Mouse (Mus musculus): ENCODE data around the gene Gimap1. TPM values are rescaled to one million over a fixed set of nuclear protein-coding genes. Genes with fewer than 3 reads are reported as not detected.

Gene Gimap1
- polyA plus RNA-seq, 1 experiment from 2014 or later = 9.2 TPM

DNA sequence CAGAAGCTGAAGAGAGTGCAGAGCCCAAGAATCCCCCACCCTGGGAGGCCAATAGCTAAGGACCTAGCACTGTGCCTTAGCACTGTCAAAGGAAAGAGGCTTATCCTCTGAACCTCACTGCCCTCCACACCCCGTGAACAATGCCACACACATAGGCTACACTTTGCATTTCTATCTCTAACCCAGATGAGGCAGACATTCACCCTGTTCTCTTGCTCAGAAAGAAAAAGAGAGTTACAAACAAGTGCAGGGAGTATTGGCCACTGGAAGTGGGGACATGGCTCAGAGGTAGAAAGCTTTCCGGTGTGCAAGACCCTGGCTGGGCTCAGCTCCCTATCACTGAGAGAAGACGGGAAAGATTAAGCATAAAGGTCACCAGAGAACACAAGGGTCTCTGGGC lies 32.7 kb upstream of the Gimap1 start:
- Histone ChIP-seq H3K27ac (ENCODE audit: low read depth) (peak overlapping the region; percentile 23; the same call in 1 of the 2 replicates), H3K4me2 (ENCODE audit: low read depth, low read length) (peak overlapping the region; percentile 19), H3K9ac (replicated peaks) (no peak overlapping the region), H3K36me3 (replicated peaks; ENCODE audit: insufficient read depth, low read length) (0 out of 2 replicates have a peak, but pooled peaks cover 2% of the 10 kb centered on the region), H3K9me3 (ENCODE audit: low read length) (no peaks in the 10 kb centered on the region), H3K4me3 (ENCODE audit: low read depth, low read length) (peak overlapping the region; percentile 17; the same call in 1 of the 2 replicates), H3K4me1 (ENCODE audit: insufficient read depth) (peaks cover 7% of the 10 kb centered on the region; the same call in 1 of the 2 replicates), H3K27me3 (ENCODE audit: insufficient read depth, low read length) (no peaks in the 10 kb centered on the region)
- WGBS (ENCODE audit: insufficient replicate concordance) = 37% methylated on average over 3 of the region's 3 CpGs
- ATAC-seq (no peak), DNase-seq (no peak)
- TF ChIP-seq EP300 (IDR thresholded peaks at IDR 0.05; ENCODE audit: low read depth) (no peak), CTCF (IDR thresholded peaks at IDR 0.05; ENCODE audit: low read depth) (no peak)

DNA sequence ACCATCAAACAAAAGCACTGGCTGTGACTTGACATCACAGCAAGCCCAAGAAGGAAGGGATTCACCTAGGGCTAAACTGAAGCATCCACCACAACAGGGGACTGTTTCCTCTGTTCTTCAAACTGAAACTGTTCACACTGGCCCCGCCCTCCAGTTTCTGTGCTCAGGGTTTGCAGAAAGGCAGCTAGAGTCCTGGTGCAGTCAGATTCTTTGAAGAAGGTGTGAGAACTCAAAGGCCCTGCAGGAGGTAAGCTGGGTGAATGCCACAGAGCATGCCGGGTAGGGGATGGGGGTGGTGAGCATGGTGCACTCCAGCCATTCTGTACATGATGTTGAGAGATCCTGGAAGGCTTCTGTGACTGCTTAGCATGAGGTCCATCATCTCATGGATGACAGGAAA lies 20.4 kb upstream of the Gimap1 start, which contains the start of the genes Gm28053 and Gimap7:
Gene Gm28053, plus strand, starts transcription at position 153 of the 400 bp plus-strand sequence.
Gene Gimap7, plus strand, starts transcription at position 167 of the 400 bp plus-strand sequence.
- Histone ChIP-seq H3K36me3 (replicated peaks; ENCODE audit: insufficient read depth, low read length) (no peaks in the 10 kb centered on the region), H3K4me3 (ENCODE audit: low read depth, low read length) (no peak within 1 kb of the TSS), H3K4me1 (ENCODE audit: insufficient read depth) (no peaks in the 10 kb centered on the region), H3K27me3 (ENCODE audit: insufficient read depth, low read length) (no peaks in the 10 kb centered on the region), H3K27ac (ENCODE audit: low read depth) (no peak within 1 kb of the TSS), H3K9me3 (ENCODE audit: low read length) (no peaks in the 10 kb centered on the region), H3K4me2 (ENCODE audit: low read depth, low read length) (no peak within 1 kb of the TSS), H3K9ac (replicated peaks) (no peak within 1 kb of the TSS)
- ATAC-seq = no peak
- TF ChIP-seq EP300 (IDR thresholded peaks at IDR 0.05; ENCODE audit: low read depth) = no peak
- TF ChIP-seq CTCF (IDR thresholded peaks at IDR 0.05; ENCODE audit: low read depth) = no peak
- DNase-seq = no peak
- 48% methylated on average over 2 of the region's 2 CpGs for WGBS (ENCODE audit: insufficient replicate concordance)

DNA sequence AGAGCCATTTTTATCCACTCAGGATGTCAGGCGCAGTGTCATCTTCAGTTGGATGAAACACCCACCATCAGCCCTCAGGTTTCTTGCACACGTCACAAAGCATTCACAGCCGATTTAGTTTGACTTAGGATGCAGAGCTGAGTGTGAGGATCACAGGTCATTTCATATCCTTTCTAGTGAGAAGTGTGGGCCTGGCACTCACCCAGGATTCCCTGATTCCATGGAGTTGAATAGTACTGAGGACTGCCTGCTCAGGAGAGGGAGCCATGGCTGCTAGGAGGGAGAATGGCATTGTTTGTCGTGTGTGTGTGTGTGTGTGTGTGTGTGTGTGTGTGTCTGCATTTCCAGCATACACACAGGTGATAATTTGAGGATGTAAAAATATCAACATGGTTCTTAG lies 18.5 kb upstream of the Gimap1 start:
- H3K9ac ChIP-seq (replicated peaks) = no peak overlapping the region
- H3K4me3 ChIP-seq (ENCODE audit: low read depth, low read length) = no peak overlapping the region
- H3K27ac ChIP-seq (ENCODE audit: low read depth) = no peak overlapping the region
- 81% methylated on average over 4 of the region's 4 CpGs for WGBS (ENCODE audit: insufficient replicate concordance)
- no peak for ATAC-seq
- H3K9me3 ChIP-seq (ENCODE audit: low read length) = no peaks in the 10 kb centered on the region
- H3K4me1 ChIP-seq (ENCODE audit: insufficient read depth) = no peaks in the 10 kb centered on the region
- no peaks in the 10 kb centered on the region for H3K36me3 ChIP-seq (replicated peaks; ENCODE audit: insufficient read depth, low read length)
- no peaks in the 10 kb centered on the region for H3K27me3 ChIP-seq (ENCODE audit: insufficient read depth, low read length)
- TF ChIP-seq EP300 (IDR thresholded peaks at IDR 0.05; ENCODE audit: low read depth) (no peak), CTCF (IDR thresholded peaks at IDR 0.05; ENCODE audit: low read depth) (no peak)
- DNase-seq = no peak
- H3K4me2 ChIP-seq (ENCODE audit: low read depth, low read length) = no peak overlapping the region

DNA sequence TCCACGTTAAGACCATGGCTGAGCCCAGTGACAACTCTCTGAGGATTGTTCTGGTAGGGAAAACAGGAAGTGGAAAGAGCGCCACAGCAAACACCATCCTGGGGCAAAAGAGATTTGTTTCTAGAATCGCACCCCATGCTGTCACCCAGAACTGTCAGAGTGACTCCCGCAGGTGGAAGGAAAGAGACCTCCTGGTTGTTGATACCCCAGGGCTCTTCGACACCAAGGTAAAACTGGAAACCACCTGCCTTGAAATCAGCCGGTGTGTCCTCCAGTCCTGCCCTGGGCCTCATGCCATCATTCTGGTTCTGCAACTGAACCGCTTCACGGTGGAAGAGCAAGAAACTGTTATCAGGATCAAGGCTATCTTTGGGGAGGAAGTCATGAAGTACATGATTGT lies 15.4 kb upstream of the Gimap1 start:
- DNase-seq = no peak

DNA sequence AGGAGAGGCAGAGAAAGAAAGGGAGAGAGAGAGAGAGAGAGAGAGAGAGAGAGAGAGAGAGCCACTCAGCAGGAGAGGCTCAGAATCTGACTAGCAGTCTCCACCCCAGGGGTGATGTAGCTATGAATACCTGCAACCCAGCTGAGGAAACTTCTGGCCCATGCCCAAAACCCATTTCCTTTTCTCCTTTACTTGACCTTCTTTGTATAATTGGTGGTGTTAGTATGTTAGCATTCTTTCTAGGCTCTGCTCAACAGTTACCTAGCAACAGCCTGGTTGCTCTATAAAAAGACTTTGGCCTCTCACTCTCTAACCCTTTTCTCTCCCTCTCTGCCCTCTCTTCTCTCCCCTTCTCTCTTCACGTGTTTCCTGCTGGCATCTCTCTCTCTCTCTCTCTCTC lies 13.4 kb upstream of the Gimap1 start:
- TF ChIP-seq CTCF (IDR thresholded peaks at IDR 0.05; ENCODE audit: low read depth) (no peak), EP300 (IDR thresholded peaks at IDR 0.05; ENCODE audit: low read depth) (no peak)
- no peaks in the 10 kb centered on the region for H3K36me3 ChIP-seq (replicated peaks; ENCODE audit: insufficient read depth, low read length)
- H3K9ac ChIP-seq (replicated peaks) = no peak overlapping the region
- no peak overlapping the region for H3K4me2 ChIP-seq (ENCODE audit: low read depth, low read length)
- ATAC-seq (no peak), DNase-seq (no peak)
- WGBS (ENCODE audit: insufficient replicate concordance) = 20% methylated on average over 1 of the region's 1 CpGs
- H3K4me1 ChIP-seq (ENCODE audit: insufficient read depth) = no peaks in the 10 kb centered on the region
- no peaks in the 10 kb centered on the region for H3K27me3 ChIP-seq (ENCODE audit: insufficient read depth, low read length)
- H3K4me3 ChIP-seq (ENCODE audit: low read depth, low read length) = no peak overlapping the region
- H3K27ac ChIP-seq (ENCODE audit: low read depth) = no peak overlapping the region
- no peaks in the 10 kb centered on the region for H3K9me3 ChIP-seq (ENCODE audit: low read length)

More for the DNA sequence above, 15.4 kb upstream of the Gimap1 start:
- no peaks in the 10 kb centered on the region for H3K9me3 ChIP-seq (ENCODE audit: low read length)
- H3K27me3 ChIP-seq (ENCODE audit: insufficient read depth, low read length) = no peaks in the 10 kb centered on the region
- no peaks in the 10 kb centered on the region for H3K36me3 ChIP-seq (replicated peaks; ENCODE audit: insufficient read depth, low read length)
- no peak overlapping the region for H3K27ac ChIP-seq (ENCODE audit: low read depth)
- 62% methylated on average over 8 of the region's 8 CpGs for WGBS (ENCODE audit: insufficient replicate concordance)
- no peak overlapping the region for H3K9ac ChIP-seq (replicated peaks)
- H3K4me1 ChIP-seq (ENCODE audit: insufficient read depth) = no peaks in the 10 kb centered on the region
- no peak for ATAC-seq
- TF ChIP-seq EP300 (IDR thresholded peaks at IDR 0.05; ENCODE audit: low read depth) = no peak
- TF ChIP-seq CTCF (IDR thresholded peaks at IDR 0.05; ENCODE audit: low read depth) = no peak
- H3K4me2 ChIP-seq (ENCODE audit: low read depth, low read length) = no peak overlapping the region
- no peak overlapping the region for H3K4me3 ChIP-seq (ENCODE audit: low read depth, low read length)

DNA sequence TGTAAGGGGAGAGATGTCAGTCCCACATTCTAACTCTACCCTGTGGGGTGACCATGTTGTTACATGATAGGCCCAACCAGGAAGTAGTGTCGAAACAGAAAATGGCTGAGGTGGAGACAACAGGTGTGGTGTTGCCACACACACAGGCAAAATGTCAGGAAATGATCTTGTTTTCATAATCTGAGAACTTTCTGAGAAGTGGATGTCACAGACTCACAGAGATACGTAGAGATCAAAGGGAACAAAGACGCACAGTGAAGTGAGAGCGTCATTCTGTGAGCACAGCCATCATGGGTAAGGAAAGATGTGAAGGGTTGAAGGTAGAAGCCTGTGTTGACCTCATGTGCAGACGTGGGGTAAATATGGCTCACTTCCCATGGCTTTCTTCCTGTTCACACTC lies 11.1 kb upstream of the Gimap1 start:
- Histone ChIP-seq H3K27ac (ENCODE audit: low read depth) (no peak overlapping the region), H3K9me3 (ENCODE audit: low read length) (no peaks in the 10 kb centered on the region), H3K4me2 (ENCODE audit: low read depth, low read length) (no peak overlapping the region), H3K36me3 (replicated peaks; ENCODE audit: insufficient read depth, low read length) (no peaks in the 10 kb centered on the region), H3K4me1 (ENCODE audit: insufficient read depth) (no peaks in the 10 kb centered on the region), H3K4me3 (ENCODE audit: low read depth, low read length) (no peak overlapping the region), H3K9ac (replicated peaks) (no peak overlapping the region), H3K27me3 (ENCODE audit: insufficient read depth, low read length) (no peaks in the 10 kb centered on the region)
- 78% methylated on average over 5 of the region's 5 CpGs for WGBS (ENCODE audit: insufficient replicate concordance)
- no peak for TF ChIP-seq EP300 (IDR thresholded peaks at IDR 0.05; ENCODE audit: low read depth)
- no peak for TF ChIP-seq CTCF (IDR thresholded peaks at IDR 0.05; ENCODE audit: low read depth)
- DNase-seq (no peak), ATAC-seq (no peak)
